Mouse (Mus musculus) limb, embryonic 12.5 days (tissue): ENCODE data around the gene Hmgcs2. TPM values are rescaled to one million over a fixed set of nuclear protein-coding genes. Genes with fewer than 3 reads are reported as not detected.

Source experiments
- polyA plus RNA-seq: library from polyadenylated mRNA; unstranded; fragments of >200 nt; fragmentation: Nextera tagmentation; extraction: Ambion mirVana; gene quantifications from 2 replicates; pipeline ENCODE4 v1.2.1, GENCODE M21; 2016

Hmgcs2 gene
- polyA plus RNA-seq, 1 experiment from 2014 or later: 2.9 TPM

Other genes starting within 250 kb of the Hmgcs2 start
- not detected in 2 replicates for gene Adam30, start 119.8 kb upstream of the Hmgcs2 start, polyA plus RNA-seq
- gene Reg4, start 58.3 kb upstream of the Hmgcs2 start, polyA plus RNA-seq: not detected in 2 replicates
- 282 and 290 TPM in 2 replicates for gene Phgdh, start 59.6 kb downstream of the Hmgcs2 start, polyA plus RNA-seq
- gene Zfp697, start 102.0 kb downstream of the Hmgcs2 start, polyA plus RNA-seq: 8.9 and 9.6 TPM in 2 replicates
- 0.13 TPM in 1 of 2 replicates, not detected in the other for gene Gm4450, start 176.7 kb downstream of the Hmgcs2 start, polyA plus RNA-seq
- gene Hsd3b4, start 230.1 kb downstream of the Hmgcs2 start, polyA plus RNA-seq: not detected in 2 replicates